Mouse (Mus musculus) kidney, postnatal 0 days (tissue): Measurements from ENCODE around the gene Pou4f1. TPM values are rescaled to one million over a fixed set of nuclear protein-coding genes. Genes with fewer than 3 reads are reported as not detected.

ENCODE experiments used
- ATAC-seq: fragments of 200-750 bp; cut with Nextera tagmentation; replicated peaks from 2 replicates; pipeline ENCODE4 v1.8.0; 2017; ENCODE audit warnings: low read depth, moderate number of reproducible peaks, moderate TSS enrichment, moderate library complexity; ENCODE audit not compliant: low FRiP score
- DNase-seq: peaks from one replicate; pipeline ENCODE4 v3.0.0-alpha.2; 2016; ENCODE audit warnings: low spot score
- H3K27ac ChIP-seq: fragments of 300-500 bp; sonication (generic); 2 replicates; pipeline ENCODE4 v1.5.1; 2014; ENCODE audit warnings: mild to moderate bottlenecking
- H3K27me3 ChIP-seq: fragments of 300-500 bp; sonication (generic); 2 replicates; pipeline ENCODE4 v1.6.1; 2014; ENCODE audit warnings: low read length, mixed read lengths; ENCODE audit not compliant: insufficient read depth
- H3K36me3 ChIP-seq: fragments of 300-500 bp; sonication (generic); 2 replicates; pipeline ENCODE4 v1.6.1; 2014; ENCODE audit warnings: low read length, mixed read lengths; ENCODE audit not compliant: insufficient read depth
- H3K4me1 ChIP-seq: fragments of 300-500 bp; sonication (generic); replicated peaks from 2 replicates; pipeline ENCODE4 v1.6.1; 2014; ENCODE audit warnings: antibody characterized with exemption, low read length, mixed read lengths; ENCODE audit not compliant: insufficient read depth
- H3K4me2 ChIP-seq: fragments of 300-500 bp; sonication (generic); 2 replicates; pipeline ENCODE4 v1.6.1; 2014; ENCODE audit warnings: mild to moderate bottlenecking, low read length, moderate library complexity, mixed read lengths
- H3K4me3 ChIP-seq: fragments of 300-500 bp; sonication (generic); replicated peaks from 2 replicates; pipeline ENCODE4 v1.5.1; 2014; ENCODE audit warnings: low read depth, low read length
- H3K9ac ChIP-seq: fragments of 300-500 bp; sonication (generic); 2 replicates; pipeline ENCODE4 v1.6.1; 2014; ENCODE audit warnings: low read depth, low read length
- H3K9me3 ChIP-seq: fragments of 300-500 bp; sonication (generic); replicated peaks from 2 replicates; pipeline ENCODE4 v1.6.1; 2016; ENCODE audit warnings: low read length, inconsistent platforms, mixed read lengths
- CTCF ChIP-seq: IDR thresholded peaks from 2 replicates; pipeline ENCODE4 v1.5.1; 2016; ENCODE audit warnings: antibody characterized with exemption, low read depth, mild to moderate bottlenecking, moderate library complexity
- whole genome bisulfite sequencing: fragments of 180-500 bp; shearing (Covaris S2); extraction: QIAGEN DNeasy Blood & Tissue Kit; methylation state at CpG from one replicate; pipeline ENCODE4 v1.1.7; 2014; 5-methylcytosine and 5-hydroxymethylcytosine counted together
- polyA plus RNA-seq: library from polyadenylated mRNA; unstranded; fragments of >200 nt; fragmentation: Nextera tagmentation; extraction: Ambion mirVana; gene quantifications from 2 replicates; pipeline ENCODE4 v1.2.1, GENCODE M21; 2015

The Pou4f1 gene
- polyA plus RNA-seq, 1 experiment from 2014 or later: 0.58 TPM

DNA sequence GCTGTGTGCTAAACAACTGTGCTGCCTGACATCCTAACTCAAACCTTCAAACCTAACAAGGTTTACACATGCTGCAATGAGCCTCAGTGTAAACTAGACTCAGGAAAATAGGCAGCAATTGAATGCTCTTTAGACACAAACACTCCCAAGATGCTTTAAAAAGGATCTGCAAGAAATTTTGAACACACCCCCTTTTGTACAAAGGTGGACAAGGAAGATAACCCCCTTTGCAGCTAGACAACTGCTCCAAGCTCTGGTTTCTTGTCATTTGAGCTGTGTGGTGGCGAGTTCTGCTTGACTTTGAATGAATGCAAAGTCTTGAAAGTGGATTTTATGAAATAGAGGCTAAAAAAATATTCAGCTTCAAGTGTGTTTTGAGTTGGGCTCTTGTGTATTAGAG, 7.6 kb upstream of the Pou4f1 start:
- Histone ChIP-seq H3K36me3 (peaks cover 19% of the 10 kb centered on the region; the same call in 1 of the 2 replicates), H3K9ac (no peak overlapping the region), H3K4me1 (0 out of 2 replicates have a peak, but pooled peaks cover 6% of the 10 kb centered on the region), H3K4me2 (no peak overlapping the region), H3K27ac (no peak overlapping the region), H3K27me3 (peaks cover 46% of the 10 kb centered on the region), H3K4me3 (no peak overlapping the region), H3K9me3 (no peaks in the 10 kb centered on the region)
- TF ChIP-seq CTCF: no peak
- WGBS: 75% methylated on average over 1 of the region's 1 CpGs
- DNase-seq: no peak
- ATAC-seq: no peak

DNA sequence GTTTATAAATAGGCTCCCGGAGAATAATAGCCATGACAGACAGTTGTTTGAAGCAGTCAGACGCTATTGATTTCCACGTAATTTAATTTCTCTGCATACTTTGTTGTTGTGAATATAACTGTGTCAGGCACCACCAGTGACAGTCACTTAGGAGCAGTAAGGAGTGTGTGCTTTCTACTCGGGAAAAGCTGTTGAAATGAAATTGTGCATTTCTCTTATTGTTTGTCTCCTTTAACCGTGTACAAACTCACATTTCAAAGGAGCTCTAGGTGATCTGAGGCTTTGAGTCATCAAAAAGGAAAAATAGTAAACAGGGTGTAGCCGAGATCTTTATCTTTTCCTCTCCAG, 798 bp upstream of the Pou4f1 start:
- H3K27me3 ChIP-seq: peaks cover 88% of the 10 kb centered on the region
- H3K27ac ChIP-seq: no peak overlapping the region
- no peaks in the 10 kb centered on the region for H3K9me3 ChIP-seq
- no peak overlapping the region for H3K9ac ChIP-seq
- 6% methylated on average over 6 of the region's 6 CpGs for WGBS
- DNase-seq: no peak
- TF ChIP-seq CTCF: no peak
- H3K36me3 ChIP-seq: no peaks in the 10 kb centered on the region
- H3K4me2 ChIP-seq: no peak overlapping the region
- peaks cover 22% of the 10 kb centered on the region; the same call in 1 of the 2 replicates for H3K4me1 ChIP-seq
- no peak overlapping the region for H3K4me3 ChIP-seq
- ATAC-seq: no peak

GRCm38 (mm10) chr14:104467133-104467965, 450 bp downstream of the Pou4f1 start:
- no peak for TF ChIP-seq CTCF
- 1% methylated on average over 77 of the region's 101 CpGs for WGBS
- ATAC-seq (peak; percentile 43), DNase-seq (no peak)
- no peaks in the 10 kb centered on the region for H3K9me3 ChIP-seq
- H3K4me2 ChIP-seq: peak overlapping the region; percentile 84
- H3K36me3 ChIP-seq: no peaks in the 10 kb centered on the region
- H3K4me3 ChIP-seq: peak overlapping the region; percentile 45
- H3K27ac ChIP-seq: no peak overlapping the region
- peaks cover 90% of the 10 kb centered on the region for H3K27me3 ChIP-seq
- peak overlapping the region; percentile 37; the same call in 1 of the 2 replicates for H3K9ac ChIP-seq
- H3K4me1 ChIP-seq: peaks cover 16% of the 10 kb centered on the region; the same call in 1 of the 2 replicates

DNA sequence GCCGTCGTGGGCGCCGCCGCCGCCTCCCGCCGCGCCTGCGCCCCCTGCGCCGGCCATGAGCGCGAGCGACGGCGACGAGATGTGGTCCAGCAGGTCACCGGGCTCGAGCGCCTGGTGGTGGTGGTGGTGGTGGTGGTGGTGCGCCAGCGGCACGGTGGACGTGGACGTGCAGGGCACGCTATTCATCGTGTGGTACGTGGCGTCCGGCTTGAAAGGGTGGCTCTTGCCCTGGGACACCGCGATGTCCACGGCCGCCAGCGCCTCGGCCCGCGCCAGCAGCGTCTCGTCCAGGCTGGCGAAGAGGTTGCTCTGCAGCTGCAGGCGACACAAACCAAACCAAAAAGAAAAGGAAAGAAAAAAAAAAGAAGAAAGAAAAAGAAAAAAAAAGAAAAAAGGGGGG, 1.2 kb downstream of the Pou4f1 start:
- Histone ChIP-seq H3K36me3 (no peaks in the 10 kb centered on the region), H3K27me3 (peaks cover 83% of the 10 kb centered on the region), H3K9me3 (no peaks in the 10 kb centered on the region), H3K4me2 (peak overlapping the region; percentile 84), H3K4me1 (peaks cover 16% of the 10 kb centered on the region; the same call in 1 of the 2 replicates), H3K27ac (no peak overlapping the region), H3K4me3 (peak overlapping the region; percentile 45; the same call in 1 of the 2 replicates), H3K9ac (no peak overlapping the region)
- no peak for ATAC-seq
- under 1% methylated on average over 30 of the region's 43 CpGs for WGBS
- no peak for TF ChIP-seq CTCF
- DNase-seq: no peak

GRCm38 (mm10) chr14:104465483-104466235, 2.1 kb downstream of the Pou4f1 start:
- H3K4me1 ChIP-seq: peaks cover 16% of the 10 kb centered on the region; the same call in 1 of the 2 replicates
- H3K27ac ChIP-seq: no peak overlapping the region
- DNase-seq (no peak), ATAC-seq (no peak)
- under 1% methylated on average over 64 of the region's 64 CpGs for WGBS
- H3K9ac ChIP-seq: no peak overlapping the region
- no peak for TF ChIP-seq CTCF
- no peaks in the 10 kb centered on the region for H3K36me3 ChIP-seq
- H3K9me3 ChIP-seq: no peaks in the 10 kb centered on the region
- peak overlapping the region; percentile 23; the same call in 1 of the 2 replicates for H3K4me3 ChIP-seq
- peak overlapping the region; percentile 84 for H3K4me2 ChIP-seq
- H3K27me3 ChIP-seq: peaks cover 83% of the 10 kb centered on the region

DNA sequence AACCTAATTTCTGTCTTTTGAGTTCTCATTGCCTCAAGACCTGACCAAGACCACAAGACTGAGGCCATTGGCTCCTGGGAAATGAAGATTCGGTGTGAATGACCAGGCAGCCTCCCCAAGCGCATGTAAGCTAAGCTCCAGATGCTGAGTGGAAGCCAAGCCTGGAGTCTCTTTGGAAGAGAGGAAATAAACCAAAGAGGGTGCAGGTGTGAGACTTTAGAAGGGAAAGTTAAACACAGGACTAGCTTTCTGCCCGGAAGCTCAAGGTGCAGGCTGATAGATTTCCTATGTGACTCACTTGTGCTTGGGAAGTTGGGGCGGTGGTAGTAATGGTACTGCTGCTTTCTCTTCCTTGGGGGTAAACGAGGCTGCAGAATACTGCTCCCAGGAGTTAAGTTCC, 3.0 kb downstream of the Pou4f1 start:
- H3K9ac ChIP-seq: no peak overlapping the region
- WGBS: 3% methylated on average over 5 of the region's 5 CpGs
- DNase-seq: no peak

More for the DNA sequence above, 3.0 kb downstream of the Pou4f1 start:
- Histone ChIP-seq H3K4me2 (no peak overlapping the region), H3K27me3 (peaks cover 83% of the 10 kb centered on the region), H3K27ac (no peak overlapping the region), H3K36me3 (no peaks in the 10 kb centered on the region), H3K4me1 (peaks cover 20% of the 10 kb centered on the region; the same call in 1 of the 2 replicates), H3K9me3 (no peaks in the 10 kb centered on the region), H3K4me3 (no peak overlapping the region)
- TF ChIP-seq CTCF: no peak
- no peak for ATAC-seq
